Mouse (Mus musculus) limb, embryonic 11.5 days (tissue): ENCODE data around the gene Mdk. TPM values are rescaled to one million over a fixed set of nuclear protein-coding genes. Genes with fewer than 3 reads are reported as not detected.
A peak's percentile ranks its signal among the peaks of the same experiment; 100 is the strongest.

Experiments used
- ATAC-seq: fragments of 200-750 bp; cut with Nextera tagmentation; 2 replicates; pipeline ENCODE4 v1.8.0; 2017; ENCODE audit warnings: low read depth; ENCODE audit not compliant: insufficient number of reproducible peaks, low FRiP score, low TSS enrichment
- DNase-seq: peaks from one replicate; pipeline ENCODE4 v3.0.0-alpha.2; 2015; ENCODE audit warnings: low spot score
- H3K27ac ChIP-seq: fragments of 300-500 bp; sonication (generic); replicated peaks from 2 replicates; pipeline ENCODE4 v1.5.1; 2014; ENCODE audit warnings: low read depth, mild to moderate bottlenecking, low read length
- H3K27me3 ChIP-seq: fragments of 300-500 bp; sonication (generic); 2 replicates; pipeline ENCODE4 v1.6.1; 2014; ENCODE audit warnings: mild to moderate bottlenecking, low read length, mixed read lengths; ENCODE audit not compliant: control insufficient read depth, insufficient read depth
- H3K36me3 ChIP-seq: fragments of 300-500 bp; sonication (generic); 2 replicates; pipeline ENCODE4 v1.6.1; 2014; ENCODE audit warnings: mild to moderate bottlenecking, low read length, moderate library complexity, mixed read lengths; ENCODE audit not compliant: control insufficient read depth, insufficient read depth
- H3K4me1 ChIP-seq: fragments of 300-500 bp; sonication (generic); 2 replicates; pipeline ENCODE4 v1.6.1; 2014; ENCODE audit warnings: low read length, mixed read lengths; ENCODE audit not compliant: control insufficient read depth, insufficient read depth
- H3K4me2 ChIP-seq: fragments of 300-500 bp; sonication (generic); 2 replicates; pipeline ENCODE4 v1.6.1; 2014; ENCODE audit warnings: low read depth, mild to moderate bottlenecking, moderate library complexity; ENCODE audit not compliant: severe bottlenecking
- H3K4me3 ChIP-seq: fragments of 300-500 bp; sonication (generic); 2 replicates; pipeline ENCODE4 v1.5.1; 2014; ENCODE audit warnings: low read depth, low read length
- H3K9ac ChIP-seq: fragments of 300-500 bp; sonication (generic); 2 replicates; pipeline ENCODE4 v1.6.1; 2014; ENCODE audit warnings: mild to moderate bottlenecking, low read length
- H3K9me3 ChIP-seq: fragments of 300-500 bp; sonication (generic); 2 replicates; pipeline ENCODE4 v1.6.1; 2016; ENCODE audit warnings: low read length; ENCODE audit not compliant: control insufficient read depth
- WGBS: fragments of 180-500 bp; shearing (Covaris S2); extraction: QIAGEN DNeasy Blood & Tissue Kit; methylation state at CpG from one replicate; pipeline ENCODE4 v1.1.7; 2014; 5-methylcytosine and 5-hydroxymethylcytosine counted together
- polyA plus RNA-seq: library from polyadenylated mRNA; unstranded; fragments of >200 nt; fragmentation: Nextera tagmentation; extraction: Ambion mirVana; gene quantifications from 2 replicates; pipeline ENCODE4 v1.2.1, GENCODE M21; 2014

Gene Mdk
- polyA plus RNA-seq, 1 experiment from 2014 or later = 2,452 TPM

DNA sequence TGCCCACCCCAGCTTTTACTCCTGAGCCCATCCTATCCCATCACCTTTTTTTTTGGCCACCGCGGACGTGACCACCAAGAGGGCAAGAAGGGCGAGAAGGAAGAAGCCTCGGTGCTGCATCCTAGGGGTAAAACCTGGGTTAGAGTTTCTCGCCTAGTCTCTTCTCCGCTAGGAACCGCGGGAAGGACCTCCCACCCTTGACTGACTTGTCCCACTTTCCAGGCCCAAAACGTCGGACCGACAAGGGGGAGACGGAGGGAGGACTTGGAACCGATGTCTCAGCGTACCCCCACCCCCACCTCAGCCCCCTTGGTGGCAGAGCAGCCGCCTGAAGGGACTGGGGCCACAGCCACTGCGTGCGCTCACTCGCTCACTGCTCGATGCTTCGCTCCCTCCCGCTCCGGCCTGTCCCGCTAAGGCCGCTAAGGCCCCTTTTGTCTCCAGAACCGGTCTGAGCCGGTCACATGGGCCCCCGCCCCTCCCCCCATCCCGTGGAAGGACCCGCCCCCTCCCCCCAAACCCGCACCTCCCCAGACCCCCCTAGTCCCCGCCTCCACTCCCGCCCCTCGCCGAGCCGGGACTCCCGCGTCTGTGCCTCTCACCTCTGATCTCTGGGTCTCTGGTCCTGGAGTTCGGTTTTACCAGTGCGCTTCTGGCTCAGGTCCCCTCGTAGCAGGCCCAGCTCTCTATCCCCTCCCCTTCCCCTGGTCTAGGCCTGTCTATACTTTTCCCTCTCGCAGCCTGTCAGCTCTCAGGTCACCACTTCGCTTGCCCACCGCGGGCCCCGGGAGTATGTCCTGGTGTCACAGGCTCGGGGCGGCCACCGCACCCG is 553 bp downstream of the Mdk start:
- no peaks in the 10 kb centered on the region for H3K9me3 ChIP-seq
- DNase-seq (peak; percentile 93), ATAC-seq (peak; percentile 64)
- no peaks in the 10 kb centered on the region for H3K27me3 ChIP-seq
- H3K27ac ChIP-seq = peak overlapping the region; percentile 97
- peak overlapping the region; percentile 73 for H3K4me2 ChIP-seq
- under 1% methylated on average over 50 of the region's 50 CpGs for WGBS
- peak overlapping the region; percentile 88 for H3K9ac ChIP-seq
- H3K4me3 ChIP-seq = peak overlapping the region; percentile 58
- H3K4me1 ChIP-seq = peaks cover 28% of the 10 kb centered on the region
- H3K36me3 ChIP-seq = 0 out of 2 replicates have a peak, but pooled peaks cover 7% of the 10 kb centered on the region

DNA sequence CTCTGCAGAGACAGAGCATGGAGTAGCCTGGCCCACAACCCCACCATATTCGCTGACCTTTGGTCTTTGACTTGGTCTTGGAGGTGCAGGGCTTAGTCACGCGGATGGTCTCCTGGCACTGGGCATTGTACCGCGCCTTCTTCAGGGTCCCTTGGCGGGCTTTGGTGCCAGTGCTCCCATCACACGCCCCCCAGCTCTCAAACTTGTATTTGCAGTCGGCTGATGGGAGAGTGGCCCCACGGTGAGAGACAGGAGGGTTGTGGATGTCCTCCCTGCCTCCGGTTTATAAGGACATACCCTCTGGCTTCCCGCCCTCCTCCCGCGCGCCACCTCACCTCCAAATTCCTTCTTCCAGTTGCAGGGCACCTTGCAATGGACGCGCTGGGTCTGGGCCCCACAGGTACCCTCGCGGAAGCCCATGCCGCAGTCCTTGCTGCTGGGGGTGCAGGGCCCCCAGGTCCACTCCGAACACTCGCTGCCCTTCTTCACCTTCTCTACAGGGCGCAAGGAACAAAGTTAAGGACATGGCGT is 1.3 kb downstream of the Mdk start:
- Histone ChIP-seq H3K9me3 (no peaks in the 10 kb centered on the region), H3K4me3 (peak overlapping the region; percentile 58), H3K36me3 (0 out of 2 replicates have a peak, but pooled peaks cover 3% of the 10 kb centered on the region), H3K27me3 (no peaks in the 10 kb centered on the region), H3K27ac (peak overlapping the region; percentile 97), H3K4me2 (peak overlapping the region; percentile 73), H3K9ac (peak overlapping the region; percentile 88), H3K4me1 (peaks cover 28% of the 10 kb centered on the region)
- DNase-seq (peak; percentile 67), ATAC-seq (no peak)
- WGBS = under 1% methylated on average over 23 of the region's 23 CpGs

GRCm38 (mm10) chr2:91929936-91930335 is 2.2 kb downstream of the Mdk start:
- Histone ChIP-seq H3K9me3 (no peaks in the 10 kb centered on the region), H3K4me3 (peak overlapping the region; percentile 58), H3K9ac (peak overlapping the region; percentile 88), H3K27me3 (0 out of 2 replicates have a peak, but pooled peaks cover under 1% of the 10 kb centered on the region), H3K27ac (peak overlapping the region; percentile 97; the same call in 1 of the 2 replicates), H3K4me2 (peak overlapping the region; percentile 73), H3K36me3 (0 out of 2 replicates have a peak, but pooled peaks cover under 1% of the 10 kb centered on the region), H3K4me1 (peaks cover 28% of the 10 kb centered on the region)
- WGBS = 8% methylated on average over 12 of the region's 12 CpGs
- no peak for ATAC-seq
- DNase-seq = peak; percentile 88

- H3K4me2 ChIP-seq = peak overlapping the region; percentile 73
- H3K27me3 ChIP-seq = 0 out of 2 replicates have a peak, but pooled peaks cover 3% of the 10 kb centered on the region
- WGBS = 51% methylated on average over 3 of the region's 3 CpGs
- ATAC-seq (no peak), DNase-seq (no peak)
- no peaks in the 10 kb centered on the region for H3K9me3 ChIP-seq
- no peaks in the 10 kb centered on the region for H3K36me3 ChIP-seq
- no peak overlapping the region for H3K27ac ChIP-seq
- peak overlapping the region; percentile 58 for H3K4me3 ChIP-seq
- H3K9ac ChIP-seq = no peak overlapping the region; the same call in 1 of the 2 replicates
- H3K4me1 ChIP-seq = peaks cover 23% of the 10 kb centered on the region
Measured at GRCm38 (mm10) chr2:91929455-91929854, 2.6 kb downstream of the Mdk start.

DNA sequence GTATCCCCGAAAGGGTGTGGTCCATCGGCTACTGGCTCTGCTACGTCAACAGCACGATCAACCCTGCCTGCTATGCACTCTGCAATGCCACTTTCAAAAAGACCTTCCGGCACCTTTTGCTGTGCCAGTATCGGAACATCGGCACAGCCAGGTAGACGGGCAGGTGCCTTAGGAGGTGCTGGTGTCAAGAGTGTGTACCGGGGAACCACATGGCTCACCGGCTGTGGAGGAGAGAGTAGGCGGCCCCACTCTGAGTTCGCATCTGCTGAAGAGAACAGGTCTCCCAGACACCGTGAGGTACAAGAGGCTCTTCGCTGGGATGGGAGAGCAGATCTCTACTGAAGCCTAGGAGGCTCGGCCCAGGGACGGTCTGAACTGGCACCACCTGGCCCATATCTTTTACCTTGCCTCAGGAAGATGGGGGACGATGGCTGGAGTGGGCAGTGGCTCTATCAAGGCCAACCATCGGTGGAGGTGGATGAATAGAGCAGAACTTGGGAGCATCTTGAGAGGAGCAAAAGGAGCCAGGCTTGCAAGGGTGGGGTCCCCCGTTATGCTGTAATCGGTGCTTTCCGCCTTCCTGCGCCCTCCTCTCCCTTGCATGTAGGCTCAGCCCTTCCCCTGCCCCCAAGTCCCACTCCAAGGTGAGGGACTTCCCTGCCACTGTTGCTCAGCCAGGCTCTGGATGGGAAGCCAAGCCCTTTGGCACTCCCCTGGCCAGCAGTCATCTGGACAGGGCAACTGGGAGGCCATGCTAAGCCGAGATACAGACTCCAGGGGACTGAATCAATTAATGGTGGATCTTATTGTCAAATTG is 3.4 kb downstream of the Mdk start:
- H3K4me1 ChIP-seq = peaks cover 18% of the 10 kb centered on the region
- no peak for DNase-seq
- WGBS = 68% methylated on average over 23 of the region's 23 CpGs
- H3K4me3 ChIP-seq = no peak overlapping the region
- peaks cover 5% of the 10 kb centered on the region for H3K27me3 ChIP-seq
- peak overlapping the region; percentile 7; the same call in 1 of the 2 replicates for H3K4me2 ChIP-seq
- H3K9ac ChIP-seq = no peak overlapping the region
- no peak for ATAC-seq
- no peaks in the 10 kb centered on the region for H3K36me3 ChIP-seq
- H3K27ac ChIP-seq = no peak overlapping the region
- no peaks in the 10 kb centered on the region for H3K9me3 ChIP-seq

GRCm38 (mm10) chr2:91927826-91928533 is 4.1 kb downstream of the Mdk start:
- H3K4me2 ChIP-seq = peak overlapping the region; percentile 5; the same call in 1 of the 2 replicates
- H3K36me3 ChIP-seq = no peaks in the 10 kb centered on the region
- H3K27me3 ChIP-seq = peaks cover 13% of the 10 kb centered on the region
- no peak overlapping the region for H3K4me3 ChIP-seq
- H3K4me1 ChIP-seq = peaks cover 13% of the 10 kb centered on the region
- H3K9ac ChIP-seq = no peak overlapping the region
- peak; percentile 91 for DNase-seq
- H3K27ac ChIP-seq = no peak overlapping the region
- WGBS = 35% methylated on average over 34 of the region's 34 CpGs
- no peak for ATAC-seq
- no peaks in the 10 kb centered on the region for H3K9me3 ChIP-seq

GRCm38 (mm10) chr2:91926949-91927348 is 5.1 kb downstream of the Mdk start, which contains the start of gene Chrm4:
TSS of gene Chrm4 (plus strand) at chr2:91927249.
- H3K9ac ChIP-seq = no peak within 1 kb of the TSS
- H3K4me1 ChIP-seq = peaks cover 12% of the 10 kb centered on the region; the same call in 1 of the 2 replicates
- H3K4me3 ChIP-seq = no peak within 1 kb of the TSS
- no peaks in the 10 kb centered on the region for H3K36me3 ChIP-seq
- ATAC-seq (no peak), DNase-seq (no peak)
- H3K4me2 ChIP-seq = peak within 1 kb of the TSS; percentile 5; the same call in 1 of the 2 replicates
- no peaks in the 10 kb centered on the region for H3K9me3 ChIP-seq
- WGBS = 80% methylated on average over 3 of the region's 3 CpGs
- peaks cover 23% of the 10 kb centered on the region for H3K27me3 ChIP-seq
- H3K27ac ChIP-seq = no peak within 1 kb of the TSS
